Mouse (Mus musculus) E14TG2a.4 (cell line): ENCODE measurements around the gene Zc3h7a.

Experiments
- CTCF ChIP-seq: conservative IDR thresholded peaks from 2 replicates; pipeline ENCODE4 v1.5.1; 2014; ENCODE audit warnings: low read length
- NANOG ChIP-seq: IDR thresholded peaks from 2 replicates; pipeline ENCODE4 v1.6.1; 2014; ENCODE audit warnings: borderline replicate concordance, low read length, mixed read lengths
- POU5F1 ChIP-seq: IDR thresholded peaks from 2 replicates; pipeline ENCODE4 v1.6.1; 2014; ENCODE audit warnings: low read length, borderline replicate concordance

- TF ChIP-seq CTCF: peak; percentile 13; the same call in 1 of the 2 replicates
- no peak for TF ChIP-seq POU5F1
- TF ChIP-seq NANOG: no peak
These were observed 25.7 kb upstream of the Zc3h7a start for GRCm38 (mm10) chr16:11201740-11202394.
